Mouse (Mus musculus) right cerebral cortex, postnatal 25 days (tissue): ENCODE measurements around the gene Fpr3.
"Not testable (repeated sequence)": the region's sequence is repeated elsewhere in the genome, so short reads cannot be mapped to it uniquely, and the experiment has no call there.

ENCODE experiments used
- DNase-seq: peaks from one replicate; pipeline ENCODE4 v3.0.0; 2022

The Fpr3 gene

GRCm38 (mm10) chr17:17887774-17888248 lies at the start of gene Fpr3, which contains the start of gene Fpr2:
TSS of gene Fpr3 (plus strand) at chr17:17887852.
TSS of gene Fpr2 (plus strand) at chr17:17887824.
- DNase-seq, result no peak

GRCm38 (mm10) chr17:17837919-17838701 lies 49.5 kb upstream of the Fpr3 start:
- DNase-seq, result peak; percentile 93

DNA sequence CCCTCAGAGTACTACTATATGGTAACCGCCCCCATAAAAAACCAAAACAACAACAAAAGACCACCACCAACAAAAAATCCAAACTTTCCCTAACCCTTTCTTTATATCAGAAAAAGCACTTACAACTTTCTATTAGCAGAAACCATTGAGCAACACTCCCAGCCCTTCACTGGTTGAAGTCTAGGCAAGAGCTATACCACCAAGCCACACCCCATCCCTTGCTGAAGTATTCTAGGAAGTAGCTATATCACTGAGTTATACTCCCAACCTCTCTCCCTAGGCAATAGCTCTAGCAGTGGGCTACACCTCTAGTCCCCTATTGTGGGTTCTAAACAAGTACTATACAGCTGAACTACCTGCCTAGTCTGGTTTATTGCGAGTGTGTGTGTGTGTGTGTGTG lies 48.4 kb upstream of the Fpr3 start:
- no peak for DNase-seq

- no peak for DNase-seq
Measured at GRCm38 (mm10) chr17:17840796-17841195, 46.9 kb upstream of the Fpr3 start.

DNA sequence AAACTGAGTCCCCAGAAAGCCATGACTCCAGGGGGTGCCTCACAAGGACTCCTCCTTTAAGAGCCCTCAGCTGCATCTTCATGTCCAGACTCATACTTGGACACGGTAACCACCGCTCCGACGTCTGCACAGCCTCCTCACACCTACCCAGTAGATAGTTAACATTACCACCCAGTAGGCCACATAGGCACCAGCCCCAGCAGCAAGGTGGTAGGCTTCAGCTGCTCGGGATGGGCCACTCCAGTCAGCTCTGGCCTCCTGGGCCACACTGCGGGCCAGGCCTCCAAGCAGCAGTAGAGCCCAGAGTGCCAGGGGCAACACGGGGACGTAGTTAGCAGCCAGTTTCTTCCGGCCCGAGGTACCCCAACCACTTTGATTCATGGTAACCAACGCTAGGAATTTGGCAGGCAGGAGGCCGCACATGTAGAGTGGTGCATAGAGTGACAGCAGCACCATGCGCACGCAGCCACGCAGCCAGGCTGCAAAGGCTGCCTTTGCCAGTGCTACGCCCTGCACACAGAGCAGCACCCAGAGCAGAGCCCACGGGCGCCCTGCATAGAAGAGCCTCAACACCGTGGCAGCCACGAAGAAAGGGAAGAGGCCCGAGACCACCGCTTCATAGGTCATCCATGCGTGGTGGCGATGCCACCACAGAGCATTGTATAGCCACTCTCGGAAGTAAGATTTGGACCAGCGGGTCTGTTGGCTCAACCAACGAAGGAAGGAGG lies 44.0 kb upstream of the Fpr3 start:
- no peak for DNase-seq

DNA sequence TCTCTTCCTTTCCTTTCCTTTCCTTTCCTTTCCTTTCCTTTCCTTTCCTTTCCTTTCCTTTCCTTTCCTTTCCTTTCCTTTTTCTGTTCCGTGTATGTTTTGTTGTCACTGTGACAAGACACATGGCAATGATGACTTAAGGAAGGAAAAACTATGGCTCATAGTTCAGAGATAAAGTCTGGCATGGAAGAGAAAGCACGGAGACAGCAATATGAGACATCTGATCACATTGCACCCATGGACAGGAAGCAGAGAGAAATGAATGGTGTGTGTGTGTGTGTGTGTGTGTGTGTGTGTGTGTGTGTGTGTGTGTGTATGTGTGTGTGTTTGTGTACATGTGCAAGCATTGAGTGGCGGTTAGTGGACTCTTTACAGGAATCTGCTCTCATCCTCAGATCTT lies 43.0 kb upstream of the Fpr3 start:
- not testable (repeated sequence) for DNase-seq

GRCm38 (mm10) chr17:17845187-17846027 lies 42.2 kb upstream of the Fpr3 start:
- no peak for DNase-seq

DNA sequence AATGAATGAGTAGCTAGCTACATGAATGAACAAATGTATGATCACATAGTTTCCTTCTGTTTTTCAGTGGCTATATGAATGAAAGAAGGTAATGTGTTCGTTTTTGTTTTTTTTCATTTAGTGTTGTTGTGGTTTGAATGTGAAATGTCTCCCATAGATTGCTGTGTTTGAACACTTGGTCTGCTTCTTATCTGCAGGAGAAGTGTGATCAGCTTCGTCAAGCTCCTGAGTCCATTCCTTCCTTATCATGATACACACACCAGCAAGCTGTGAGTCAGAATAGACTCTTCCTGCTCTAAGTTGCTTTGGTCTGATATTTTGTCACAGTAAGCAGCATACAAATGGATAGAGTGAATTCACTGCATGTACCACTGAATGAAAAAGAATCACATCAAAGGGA lies 38.7 kb upstream of the Fpr3 start:
- no peak for DNase-seq

DNA sequence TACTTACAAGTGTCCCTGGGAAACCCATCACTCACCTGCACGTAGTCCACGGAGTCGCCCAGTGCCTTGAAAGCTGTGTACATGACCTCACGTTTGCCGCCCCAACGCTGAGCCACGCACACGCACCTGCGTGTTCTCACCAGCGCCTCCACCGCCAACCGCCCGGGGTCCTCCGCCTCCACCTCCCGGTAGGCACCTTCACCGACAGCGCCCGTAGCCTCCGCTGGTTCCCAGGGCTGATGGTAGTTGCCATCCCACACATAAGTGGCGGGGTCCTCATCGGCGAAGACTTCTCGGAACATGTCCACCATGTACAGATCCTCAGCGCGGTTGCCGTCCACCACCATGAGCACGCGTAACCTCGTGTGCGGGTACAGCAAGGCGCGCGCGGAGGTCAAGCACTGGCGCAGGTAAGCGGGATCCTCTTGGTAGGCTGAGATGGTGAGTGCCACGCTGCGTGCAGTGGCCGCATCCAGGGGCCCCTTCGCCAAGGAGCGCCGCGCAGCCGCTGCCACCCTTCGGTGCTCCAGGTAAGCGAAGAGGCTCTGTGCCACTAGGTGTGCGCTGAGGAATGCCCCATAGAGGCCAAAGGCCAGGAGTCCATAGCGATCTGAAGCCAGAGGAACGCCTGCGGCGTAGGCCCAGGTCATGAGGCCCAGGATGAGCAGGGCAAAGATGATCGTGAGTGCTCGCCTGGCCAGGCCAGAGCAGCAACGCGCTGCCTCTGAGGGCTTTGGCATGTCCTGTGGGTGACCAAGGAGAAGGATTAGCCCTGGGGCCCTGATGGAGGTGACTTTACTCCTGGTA lies 37.5 kb upstream of the Fpr3 start:
- DNase-seq, result no peak

DNA sequence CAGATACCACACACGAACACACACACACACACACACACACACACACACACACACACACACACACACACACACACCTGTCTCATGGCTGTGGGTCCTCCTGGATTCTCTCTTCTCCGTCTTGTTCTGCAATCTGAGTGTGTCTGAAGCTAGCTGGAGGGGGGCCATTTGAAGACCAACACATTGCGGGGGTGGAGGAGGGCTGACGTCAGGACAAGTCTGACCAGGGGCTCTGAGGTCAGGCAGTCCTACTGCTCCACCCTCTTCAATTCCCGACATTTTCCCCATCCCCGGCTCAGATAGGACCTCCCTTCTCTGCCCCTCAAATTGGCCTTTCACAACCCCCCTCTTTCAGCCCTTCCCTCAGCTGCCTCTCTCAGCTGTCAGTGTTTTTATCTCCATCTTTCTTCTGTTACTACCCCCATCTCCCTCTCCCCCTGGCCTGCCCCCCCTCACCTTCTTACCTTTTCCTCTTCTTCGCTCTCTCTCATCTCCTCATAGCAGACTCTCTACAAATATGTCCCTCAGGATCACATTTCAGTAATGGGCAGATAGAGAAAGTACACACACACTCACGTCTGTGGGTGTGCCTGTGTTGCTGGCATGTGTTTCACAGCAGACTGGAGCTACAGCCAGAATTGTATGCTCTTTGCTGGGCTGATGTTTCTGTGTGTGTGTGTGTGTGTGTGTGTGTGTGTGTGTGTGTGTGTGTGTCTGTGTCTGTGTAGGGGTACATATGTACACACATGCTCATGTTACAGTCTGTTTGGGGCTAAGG lies 32.4 kb upstream of the Fpr3 start, which contains the start of gene Has1:
Gene Has1 (minus strand): TSS at position 142 of the 775 bp plus-strand sequence.
- DNase-seq, result no peak

- DNase-seq, result no peak
Measured at GRCm38 (mm10) chr17:17856612-17857011, 31.0 kb upstream of the Fpr3 start.

GRCm38 (mm10) chr17:17857446-17857845 lies 30.2 kb upstream of the Fpr3 start:
- DNase-seq, result no peak

DNA sequence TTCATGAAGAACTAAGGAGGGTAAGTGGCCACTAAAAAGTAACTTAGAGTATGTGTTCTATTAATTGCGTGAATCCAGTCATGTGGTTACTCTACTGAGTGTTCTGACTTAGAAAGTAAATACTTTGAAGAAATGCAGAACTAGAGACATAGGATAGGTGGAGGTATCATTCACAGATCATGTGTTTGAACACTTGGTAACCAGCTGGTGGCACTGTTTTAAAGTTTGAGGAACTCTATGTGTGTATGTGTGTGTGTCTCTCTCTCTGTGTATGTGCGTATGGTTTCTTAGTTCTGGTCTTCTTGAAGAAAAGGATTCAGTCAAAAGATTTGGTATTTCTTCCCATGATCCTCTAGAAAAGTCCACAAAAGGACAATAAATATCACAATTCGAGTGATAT lies 27.5 kb upstream of the Fpr3 start:
- no peak for DNase-seq

GRCm38 (mm10) chr17:17862360-17862759 lies 25.3 kb upstream of the Fpr3 start:
- no peak for DNase-seq

- no peak for DNase-seq
Measured at GRCm38 (mm10) chr17:17865168-17865567, 22.5 kb upstream of the Fpr3 start.

GRCm38 (mm10) chr17:17866801-17867469 lies 20.7 kb upstream of the Fpr3 start:
- DNase-seq, result no peak

- DNase-seq, result no peak
Measured at GRCm38 (mm10) chr17:17870892-17871550, 16.6 kb upstream of the Fpr3 start.

DNA sequence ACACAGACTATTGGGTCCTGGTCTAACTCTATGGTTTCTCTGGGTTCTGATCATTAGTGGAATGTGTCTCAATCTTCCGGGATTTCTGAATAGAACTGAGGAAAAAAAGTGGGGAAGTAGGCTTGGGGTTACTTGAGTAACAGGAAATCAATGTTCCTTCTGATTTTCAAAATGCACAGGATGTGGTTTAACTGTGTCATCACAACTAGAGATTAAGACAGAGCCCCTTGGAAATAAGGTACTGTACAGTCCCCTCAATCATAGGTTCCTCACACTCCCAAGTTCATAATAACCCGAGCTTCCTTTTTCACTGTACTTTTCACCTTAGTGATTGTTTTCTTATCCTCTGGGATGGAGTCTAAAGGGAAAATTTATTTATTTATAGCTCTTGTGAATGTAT lies 16.0 kb upstream of the Fpr3 start:
- no peak for DNase-seq

DNA sequence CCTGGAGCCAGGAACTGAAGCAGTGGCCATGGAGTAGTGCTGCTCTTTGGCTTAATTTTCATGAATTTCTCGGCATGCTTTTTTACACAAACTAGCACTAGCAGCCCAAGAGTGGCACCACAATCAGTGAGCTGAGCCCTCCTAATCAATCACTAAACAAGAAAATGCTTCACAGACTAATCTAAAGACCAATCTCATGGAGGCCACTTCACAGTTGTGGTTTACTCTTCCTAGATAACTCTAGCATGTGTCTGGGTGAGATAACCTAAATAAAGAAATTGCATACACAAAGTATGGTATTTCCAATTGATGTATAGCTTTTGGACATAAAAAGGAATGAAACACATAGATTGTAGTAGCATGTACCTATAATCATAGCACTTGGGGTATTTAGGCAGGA lies 8.3 kb upstream of the Fpr3 start:
- no peak for DNase-seq

- no peak for DNase-seq
Measured at GRCm38 (mm10) chr17:17882672-17883071, 5.0 kb upstream of the Fpr3 start.
